Mouse (Mus musculus) brain, embryonic 14.5 days (tissue): ENCODE measurements at regions not wholly inside any gene's neighbourhood (a gene's known extent, or its start where the extent isn't known, plus 50 kb on each side); places are given as distances from the start of the nearest gene placed in this dataset.

ENCODE experiments used
- CTCF ChIP-seq: fragments of 200-500 bp; IDR thresholded peaks from 2 replicates; pipeline ENCODE4 v1.5.1; 2012; ENCODE audit warnings: inconsistent platforms, mild to moderate bottlenecking, moderate library complexity, borderline replicate concordance; ENCODE audit not compliant: insufficient read depth, insufficient read length; ENCODE audit errors: extremely low read depth
- POLR2A ChIP-seq: fragments of 200-500 bp; IDR thresholded peaks from 2 replicates; pipeline ENCODE4 v1.6.1; 2012; ENCODE audit warnings: mild to moderate bottlenecking, inconsistent platforms, borderline replicate concordance; ENCODE audit not compliant: poor library complexity, insufficient read depth, insufficient read length, severe bottlenecking; ENCODE audit errors: extremely low read depth

DNA sequence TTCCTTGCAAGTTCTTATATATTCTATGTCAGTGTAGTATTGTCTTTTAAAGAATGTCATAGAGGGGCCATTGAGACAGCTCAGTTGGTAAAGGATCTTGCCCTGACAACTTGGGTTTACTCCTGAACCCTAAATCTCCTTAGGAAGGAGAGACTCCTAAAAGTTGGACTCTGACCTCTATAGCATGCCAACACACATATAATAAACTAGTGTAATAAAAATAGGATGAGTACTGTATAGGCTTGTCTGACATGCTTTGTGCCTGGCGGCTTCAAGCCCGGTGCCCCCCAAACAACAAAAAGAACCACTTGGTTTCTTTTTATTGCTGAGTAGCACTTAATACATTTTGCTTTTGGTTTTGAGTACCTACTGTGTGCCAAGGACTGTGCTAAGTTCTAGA, 65.4 kb upstream of the Smg1 start:
- TF ChIP-seq POLR2A, result no peak
- no peak for TF ChIP-seq CTCF
